Mouse (Mus musculus) C2C12 (cell line): ENCODE measurements around the gene Tas2r143.

ENCODE experiments used
- CEBPB ChIP-seq: IDR thresholded peaks from one replicate; pipeline ENCODE4 v1.6.1; 2011; ENCODE audit warnings: low read depth, mild to moderate bottlenecking, control low read depth, moderate library complexity
- CTCF ChIP-seq: IDR thresholded peaks from one replicate; pipeline ENCODE4 v1.5.1; 2011; ENCODE audit not compliant: control insufficient read depth, insufficient read depth, insufficient read length
- MAX ChIP-seq: IDR thresholded peaks from one replicate; pipeline ENCODE4 v1.6.1; 2011; ENCODE audit warnings: mild to moderate bottlenecking, control low read depth

- TF ChIP-seq CTCF: no peak
- no peak for TF ChIP-seq MAX
- no peak for TF ChIP-seq CEBPB
These were observed 33.5 kb downstream of the Tas2r143 start for GRCm38 (mm10) chr6:42433554-42433953.
